Mouse (Mus musculus) heart, embryonic 11.5 days (tissue): Measurements from ENCODE around the gene Tmem202. TPM values are rescaled to one million over a fixed set of nuclear protein-coding genes. Genes with fewer than 3 reads are reported as not detected.

Experiments used
- ATAC-seq: fragments of 200-750 bp; cut with Nextera tagmentation; replicated peaks from 2 replicates; pipeline ENCODE4 v1.8.0; 2017; ENCODE audit warnings: moderate library complexity; ENCODE audit not compliant: insufficient number of reproducible peaks, low FRiP score, low TSS enrichment
- H3K27ac ChIP-seq: fragments of 300-500 bp; sonication (generic); 2 replicates; pipeline ENCODE4 v1.5.1; 2014; ENCODE audit warnings: mild to moderate bottlenecking, low read depth, low read length
- H3K27me3 ChIP-seq: fragments of 300-500 bp; sonication (generic); 2 replicates; pipeline ENCODE4 v1.6.1; 2014; ENCODE audit warnings: mild to moderate bottlenecking, low read length, mixed read lengths; ENCODE audit not compliant: control insufficient read depth, insufficient read depth
- H3K36me3 ChIP-seq: fragments of 300-500 bp; sonication (generic); 2 replicates; pipeline ENCODE4 v1.6.1; 2014; ENCODE audit warnings: mild to moderate bottlenecking, low read length, moderate library complexity, mixed read lengths; ENCODE audit not compliant: control insufficient read depth, insufficient read depth
- H3K4me1 ChIP-seq: fragments of 300-500 bp; sonication (generic); 2 replicates; pipeline ENCODE4 v1.6.1; 2014; ENCODE audit warnings: low read length; ENCODE audit not compliant: control insufficient read depth, insufficient read depth
- H3K4me2 ChIP-seq: fragments of 300-500 bp; sonication (generic); 2 replicates; pipeline ENCODE4 v1.6.1; 2014; ENCODE audit warnings: mild to moderate bottlenecking, moderate library complexity
- H3K4me3 ChIP-seq: fragments of 300-500 bp; sonication (generic); 2 replicates; pipeline ENCODE4 v1.5.1; 2014; ENCODE audit warnings: low read depth, low read length
- H3K9ac ChIP-seq: fragments of 300-500 bp; sonication (generic); 2 replicates; pipeline ENCODE4 v1.6.1; 2014; ENCODE audit warnings: mild to moderate bottlenecking, low read depth, low read length, moderate library complexity
- H3K9me3 ChIP-seq: fragments of 300-500 bp; sonication (generic); replicated peaks from 2 replicates; pipeline ENCODE4 v1.6.1; 2016; ENCODE audit warnings: low read length; ENCODE audit not compliant: control insufficient read depth
- WGBS: fragments of 180-500 bp; shearing (Covaris S2); extraction: QIAGEN DNeasy Blood & Tissue Kit; methylation state at CpG from one replicate; pipeline ENCODE4 v1.1.7; 2014; ENCODE audit not compliant: insufficient replicate concordance; 5-methylcytosine and 5-hydroxymethylcytosine counted together
- polyA plus RNA-seq: library from polyadenylated mRNA; unstranded; fragments of >200 nt; fragmentation: Nextera tagmentation; extraction: Ambion mirVana; gene quantifications from 2 replicates; pipeline ENCODE4 v1.2.1, GENCODE M21; 2014

The Tmem202 gene
- polyA plus RNA-seq, 1 experiment from 2014 or later = 0.39 TPM

- ATAC-seq = no peak
- H3K4me3 ChIP-seq = no peak overlapping the region
- no peak overlapping the region for H3K27ac ChIP-seq
- H3K9me3 ChIP-seq = no peaks in the 10 kb centered on the region
- H3K9ac ChIP-seq = no peak overlapping the region
- no peak overlapping the region for H3K4me2 ChIP-seq
- H3K36me3 ChIP-seq = no peaks in the 10 kb centered on the region
- WGBS = 82% methylated on average over 1 of the region's 1 CpGs
- H3K4me1 ChIP-seq = peaks cover 3% of the 10 kb centered on the region; the same call in 1 of the 2 replicates
- H3K27me3 ChIP-seq = no peaks in the 10 kb centered on the region
Observed at GRCm38 (mm10) chr9:59469446-59469845, 70.2 kb downstream of the Tmem202 start.

Other genes starting within 250 kb of the Tmem202 start
- gene Adpgk, start 248.3 kb downstream of the Tmem202 start, polyA plus RNA-seq = 29.5 and 29.6 TPM in 2 replicates
- 7.3 and 7.9 TPM in 2 replicates for gene Bbs4, start 186.3 kb downstream of the Tmem202 start, polyA plus RNA-seq
- 15.3 and 15.4 TPM in 2 replicates for gene Arih1, start 53.2 kb downstream of the Tmem202 start, polyA plus RNA-seq
- gene Hexa, start 307 bp downstream of the Tmem202 start, polyA plus RNA-seq = 67.1 and 76.9 TPM in 2 replicates
- 0.07 and 0.23 TPM in 2 replicates for gene Celf6, start 38.1 kb upstream of the Tmem202 start, polyA plus RNA-seq
- gene Parp6, start 77.4 kb upstream of the Tmem202 start, polyA plus RNA-seq = 19.2 and 21.7 TPM in 2 replicates
- 1,555 and 1,889 TPM in 2 replicates for gene Pkm, start 116.5 kb upstream of the Tmem202 start, polyA plus RNA-seq
- 0.14 and 0.31 TPM in 2 replicates for gene Gramd2, start 140.3 kb upstream of the Tmem202 start, polyA plus RNA-seq
- gene Senp8, start 210.9 kb upstream of the Tmem202 start, polyA plus RNA-seq = 14.9 and 15.1 TPM in 2 replicates
- gene Myo9a, start 211.0 kb upstream of the Tmem202 start, polyA plus RNA-seq = 11.4 and 13.8 TPM in 2 replicates